Mouse (Mus musculus) cortical plate, adult 2 months (tissue): Measurements from ENCODE around the gene Tarbp2. TPM values are rescaled to one million over a fixed set of nuclear protein-coding genes. Genes with fewer than 3 reads are reported as not detected.
A peak's percentile ranks its signal among the peaks of the same experiment; 100 is the strongest.

Experiments
- H3K27ac ChIP-seq: fragments of 200-500 bp; 2 replicates; pipeline ENCODE4 v1.5.1; 2012; ENCODE audit warnings: low read length, control low read depth, inconsistent platforms; ENCODE audit not compliant: insufficient read depth
- H3K4me1 ChIP-seq: fragments of 200-500 bp; 2 replicates; pipeline ENCODE4 v1.6.1; 2011; ENCODE audit warnings: low read length; ENCODE audit not compliant: control insufficient read depth, insufficient read depth
- H3K4me3 ChIP-seq: fragments of 200-500 bp; 2 replicates; pipeline ENCODE4 v1.5.1; 2011; ENCODE audit warnings: mild to moderate bottlenecking, low read length, control low read depth; ENCODE audit not compliant: insufficient read depth
- CTCF ChIP-seq: fragments of 200-500 bp; IDR thresholded peaks from 2 replicates; pipeline ENCODE4 v1.5.1; 2011; ENCODE audit warnings: mild to moderate bottlenecking, control low read depth, low read length; ENCODE audit not compliant: insufficient read depth; ENCODE audit errors: extremely low read depth
- POLR2A ChIP-seq: fragments of 200-500 bp; IDR thresholded peaks from 2 replicates; pipeline ENCODE4 v1.6.1; 2011; ENCODE audit warnings: mild to moderate bottlenecking, low read length, control low read depth; ENCODE audit not compliant: insufficient read depth; ENCODE audit errors: extremely low read depth
- polyA plus RNA-seq: library from polyadenylated mRNA; depleted of rRNA; stranded (reverse); fragments of >200 nt; gene quantifications from 2 replicates; pipeline ENCODE4 v1.2.3, GENCODE M21; 2012

Gene Tarbp2
- polyA plus RNA-seq, 1 experiment = 62.7 TPM

DNA sequence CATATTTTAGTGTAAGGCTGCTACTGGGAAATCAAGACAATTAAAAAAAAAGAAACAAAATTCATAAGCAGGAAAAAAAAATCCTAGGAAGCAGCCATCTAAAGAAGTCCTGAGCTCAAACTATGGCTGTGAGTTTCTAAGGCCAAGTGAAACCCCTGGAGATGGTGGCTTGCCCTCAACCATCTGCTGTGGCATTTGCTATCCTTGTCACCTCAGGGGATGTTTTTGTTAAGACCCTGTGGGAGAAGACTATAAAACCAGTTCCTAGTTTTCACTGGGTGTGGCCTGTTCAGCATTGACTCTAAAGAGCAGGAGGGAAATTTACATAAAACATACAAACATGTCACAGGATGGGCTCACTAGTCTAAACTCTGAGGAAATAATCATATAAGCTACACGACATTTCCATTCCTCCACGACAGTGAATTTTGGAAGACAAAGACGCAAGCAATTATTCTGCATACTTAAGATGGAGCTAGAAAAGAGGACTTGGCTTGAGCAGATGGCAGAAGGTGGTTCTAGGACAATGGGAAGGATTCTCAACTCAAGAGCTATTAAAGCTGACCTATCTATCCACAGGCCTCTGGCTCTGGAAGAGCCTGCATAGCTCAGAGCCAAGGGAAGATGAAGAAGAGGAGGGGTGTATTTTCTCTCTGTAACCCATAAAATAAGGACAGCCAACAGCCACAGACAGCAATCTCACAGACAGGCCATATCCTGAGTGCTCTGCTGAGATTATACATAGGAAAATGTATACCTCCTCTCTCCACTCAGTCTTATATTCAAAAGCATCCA lies 14.3 kb downstream of the Tarbp2 start:
- Histone ChIP-seq H3K4me3 (no peak overlapping the region), H3K27ac (no peak overlapping the region), H3K4me1 (no peaks in the 10 kb centered on the region)
- no peak for TF ChIP-seq CTCF
- TF ChIP-seq POLR2A = no peak

DNA sequence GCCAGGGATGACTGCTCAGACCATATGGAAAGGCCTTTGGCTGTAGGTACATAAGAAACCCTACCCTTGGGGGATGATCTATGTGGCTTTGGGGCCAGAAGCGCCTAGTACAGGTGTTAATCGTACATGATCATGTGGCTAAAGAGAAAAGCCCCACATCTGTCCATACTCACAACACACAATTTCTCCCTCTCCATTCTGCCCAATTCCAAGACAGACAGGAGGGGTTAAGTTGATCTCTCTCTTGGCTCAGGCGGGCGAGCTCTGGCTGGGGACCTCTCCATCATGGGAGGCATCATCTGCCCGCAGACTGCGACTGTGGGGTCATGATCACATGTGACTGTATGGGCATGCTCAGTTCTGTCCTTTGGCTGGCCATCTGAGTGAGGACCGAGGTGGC lies 15.9 kb downstream of the Tarbp2 start:
- Histone ChIP-seq H3K4me1 (no peaks in the 10 kb centered on the region), H3K27ac (no peak overlapping the region), H3K4me3 (no peak overlapping the region)
- TF ChIP-seq CTCF = no peak
- no peak for TF ChIP-seq POLR2A

DNA sequence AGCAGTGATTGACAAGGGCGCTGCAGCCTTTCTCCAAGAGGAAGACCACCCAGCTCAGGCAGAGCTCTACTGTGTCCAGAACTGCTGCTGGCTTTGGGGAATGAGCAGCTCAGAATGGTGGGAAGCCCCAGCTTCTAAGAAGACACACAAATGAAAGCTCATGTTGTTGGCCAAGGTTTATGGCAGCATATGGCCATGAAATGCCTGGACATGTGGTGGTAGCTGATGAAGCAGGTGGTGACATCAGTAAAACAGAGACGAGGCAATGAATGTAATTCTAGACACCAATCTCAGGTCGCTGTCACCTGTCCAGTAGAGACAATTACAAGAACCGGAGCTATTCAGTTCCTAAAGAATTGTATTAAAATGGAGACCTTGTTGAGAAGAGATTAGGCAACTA lies 26.8 kb downstream of the Tarbp2 start:
- Histone ChIP-seq H3K4me1 (peaks cover 8% of the 10 kb centered on the region), H3K4me3 (no peak overlapping the region), H3K27ac (no peak overlapping the region)
- no peak for TF ChIP-seq CTCF
- TF ChIP-seq POLR2A = no peak

DNA sequence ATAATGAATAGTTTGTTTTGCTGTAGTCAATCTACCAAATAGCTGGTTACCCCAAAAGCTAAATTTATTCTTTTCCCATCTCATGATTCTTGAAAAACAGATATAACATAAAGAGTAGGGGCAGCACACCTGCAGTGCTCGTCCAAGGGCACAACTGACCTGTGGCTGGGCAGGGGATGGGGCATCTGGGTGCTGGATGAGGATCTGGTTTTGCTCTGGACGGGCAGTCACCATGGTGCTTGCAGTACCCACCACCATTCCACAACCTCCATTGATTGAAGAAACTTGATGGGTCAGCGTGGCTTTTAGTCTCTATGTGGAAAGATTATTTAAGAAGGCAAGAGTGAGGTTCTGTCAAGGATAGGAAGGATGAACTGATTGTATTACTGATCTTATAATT lies 28.3 kb downstream of the Tarbp2 start:
- no peak overlapping the region for H3K4me3 ChIP-seq
- TF ChIP-seq POLR2A (no peak), CTCF (no peak)
- peaks cover 8% of the 10 kb centered on the region for H3K4me1 ChIP-seq
- no peak overlapping the region for H3K27ac ChIP-seq

DNA sequence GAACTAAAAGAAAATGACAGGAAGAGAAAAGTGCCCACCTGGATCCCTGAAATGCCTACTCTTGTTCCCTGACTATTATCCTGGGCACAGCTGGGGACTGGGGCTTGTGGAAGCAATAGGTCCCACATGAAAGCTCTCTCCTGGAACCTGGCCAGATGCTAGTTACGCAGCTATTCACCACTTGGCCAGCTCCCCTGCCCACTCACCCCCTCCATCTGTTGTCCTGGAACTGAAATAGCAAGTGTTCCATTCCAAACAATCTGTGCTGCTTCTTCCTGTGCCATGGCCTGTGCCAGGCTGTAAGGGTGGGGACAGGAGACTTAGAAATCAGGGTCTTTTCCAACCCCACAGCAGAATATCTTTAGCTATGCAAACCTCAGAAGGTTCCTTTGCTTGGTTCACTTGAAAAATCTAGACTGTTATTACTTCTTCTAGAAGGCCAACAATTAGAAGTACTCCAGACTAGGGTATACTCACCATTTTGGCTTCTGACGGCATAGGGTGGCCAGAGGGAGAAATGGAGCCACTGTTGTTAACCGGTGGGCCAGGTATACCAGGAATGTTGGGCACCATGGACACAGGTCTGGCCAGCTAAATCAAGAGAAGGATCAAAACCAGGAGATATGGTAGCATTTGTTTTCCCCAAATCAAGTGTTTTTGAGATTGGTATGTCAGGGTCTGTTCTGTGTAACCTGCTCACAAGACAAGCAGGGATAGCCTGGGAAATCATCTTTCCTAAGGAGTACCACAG lies 28.9 kb downstream of the Tarbp2 start:
- peaks cover 8% of the 10 kb centered on the region for H3K4me1 ChIP-seq
- H3K27ac ChIP-seq = peak overlapping the region; percentile 59
- TF ChIP-seq CTCF = no peak
- no peak for TF ChIP-seq POLR2A
- H3K4me3 ChIP-seq = no peak overlapping the region

DNA sequence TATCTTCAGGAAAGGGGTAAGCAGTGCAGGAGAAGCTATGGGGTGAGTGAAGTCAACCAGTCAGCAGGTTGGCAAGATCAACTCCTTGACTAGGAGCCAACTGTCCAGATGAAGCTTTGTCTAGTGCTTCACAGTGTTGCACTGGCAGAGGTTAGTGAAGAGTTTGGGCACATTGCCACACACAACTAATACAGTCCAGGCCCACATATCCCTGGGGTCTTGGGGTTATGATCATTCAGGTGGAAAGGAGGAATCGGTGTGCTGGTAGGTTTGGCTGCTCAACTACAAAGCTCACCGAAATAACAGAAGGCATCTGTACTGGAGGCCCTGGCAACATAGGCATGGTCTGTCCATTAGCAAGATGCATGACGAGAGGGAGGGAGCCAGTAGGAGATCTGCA lies 29.5 kb downstream of the Tarbp2 start:
- no peak overlapping the region for H3K4me3 ChIP-seq
- no peak for TF ChIP-seq POLR2A
- TF ChIP-seq CTCF = no peak
- H3K27ac ChIP-seq = peak overlapping the region; percentile 59
- H3K4me1 ChIP-seq = peaks cover 8% of the 10 kb centered on the region

DNA sequence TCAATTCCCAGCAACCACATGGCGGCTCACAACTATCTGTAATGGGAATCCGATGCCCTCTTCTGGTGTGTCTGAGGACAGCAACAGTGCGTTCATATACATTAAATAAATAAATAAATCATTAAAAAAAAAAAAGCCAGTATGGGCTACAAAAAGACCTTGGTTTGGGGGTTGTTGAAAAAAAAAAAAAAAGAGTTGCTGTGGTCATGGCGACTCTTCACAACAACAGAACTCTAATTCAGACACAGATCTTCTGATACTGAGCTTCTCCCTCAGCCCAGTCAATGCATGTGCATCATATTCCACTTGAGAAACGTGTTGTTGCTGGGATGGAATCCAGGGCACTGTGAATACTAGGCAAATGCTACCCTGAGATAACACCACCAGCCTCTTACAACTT lies 34.6 kb downstream of the Tarbp2 start:
- H3K4me3 ChIP-seq = no peak overlapping the region
- no peak overlapping the region for H3K27ac ChIP-seq
- no peak for TF ChIP-seq CTCF
- no peak for TF ChIP-seq POLR2A
- H3K4me1 ChIP-seq = peaks cover under 1% of the 10 kb centered on the region

DNA sequence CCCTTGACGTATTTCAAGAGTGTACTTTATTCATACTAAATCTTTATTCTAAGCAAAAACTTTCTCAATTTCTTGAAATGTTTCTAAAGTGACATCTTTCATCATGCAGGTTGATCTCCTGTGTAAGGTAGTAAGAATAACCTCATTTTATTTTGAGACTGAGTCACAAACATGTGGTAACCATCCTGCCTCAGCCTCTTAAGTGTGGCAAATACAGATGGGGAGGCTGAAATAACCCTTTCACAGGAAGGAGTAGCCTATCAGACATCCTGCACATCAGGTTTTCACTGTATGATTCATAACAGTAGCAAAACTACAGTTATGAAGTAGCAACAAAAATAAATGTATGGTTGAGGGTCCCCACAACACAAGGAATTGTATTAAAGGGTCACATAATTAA lies 37.6 kb downstream of the Tarbp2 start:
- TF ChIP-seq CTCF (no peak), POLR2A (no peak)
- H3K4me3 ChIP-seq = no peak overlapping the region
- no peak overlapping the region for H3K27ac ChIP-seq
- H3K4me1 ChIP-seq = no peaks in the 10 kb centered on the region

DNA sequence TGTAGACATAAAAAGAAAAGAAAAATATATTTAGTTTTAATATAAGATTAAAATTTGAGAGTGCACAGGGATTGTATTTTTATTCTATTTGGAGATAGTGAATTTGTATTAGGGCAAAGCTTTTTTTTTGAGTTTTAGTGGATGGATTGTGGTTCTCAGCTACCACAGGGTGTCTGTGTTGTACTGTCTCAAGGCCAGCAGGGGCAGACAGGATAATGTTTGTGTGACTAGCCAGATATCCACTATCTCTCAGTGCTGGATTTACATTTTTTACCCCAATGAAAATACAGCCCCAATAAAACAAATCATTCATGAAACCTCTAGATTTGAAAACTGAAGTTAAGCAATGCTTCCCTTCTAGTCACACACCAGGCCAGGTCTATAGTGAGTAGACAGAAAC lies 39.6 kb downstream of the Tarbp2 start:
- H3K4me3 ChIP-seq = no peak overlapping the region
- peak overlapping the region; percentile 35; the same call in 1 of the 2 replicates for H3K27ac ChIP-seq
- TF ChIP-seq POLR2A = no peak
- TF ChIP-seq CTCF = peak; percentile 45; the same call in 1 of the 2 replicates
- no peaks in the 10 kb centered on the region for H3K4me1 ChIP-seq

DNA sequence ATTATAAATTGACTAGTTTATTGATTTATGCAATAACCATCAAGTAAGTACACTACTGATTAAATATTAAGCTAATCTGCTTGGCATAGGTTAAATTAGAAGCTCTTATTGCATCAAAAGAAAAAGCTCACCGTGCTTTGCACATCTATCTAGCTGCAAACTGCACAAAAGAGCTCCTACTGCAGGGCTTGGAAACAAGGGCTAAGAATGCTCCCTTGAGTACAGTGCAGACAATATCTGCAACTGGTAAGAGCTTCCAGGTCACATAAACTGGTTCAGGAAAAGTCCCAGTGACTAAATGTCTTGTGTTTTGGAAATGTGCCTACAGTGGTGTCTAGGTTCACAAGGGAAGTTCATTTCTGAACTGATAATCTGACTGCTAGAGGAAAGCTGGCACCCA lies 44.5 kb downstream of the Tarbp2 start:
- no peaks in the 10 kb centered on the region for H3K4me1 ChIP-seq
- H3K4me3 ChIP-seq = no peak overlapping the region
- H3K27ac ChIP-seq = no peak overlapping the region
- TF ChIP-seq CTCF = no peak
- TF ChIP-seq POLR2A = no peak
